Mouse (Mus musculus): Measurements from ENCODE around the gene Olfr1472. TPM values are rescaled to one million over a fixed set of nuclear protein-coding genes. Genes with fewer than 3 reads are reported as not detected.
"Not testable (repeated sequence)": the region's sequence is repeated elsewhere in the genome, so short reads cannot be mapped to it uniquely, and the experiment has no call there.

Olfr1472 gene
- not detected in 2 replicates for polyA plus RNA-seq (2014; fragmentation: Nextera tagmentation; extraction: Ambion mirVana)

DNA sequence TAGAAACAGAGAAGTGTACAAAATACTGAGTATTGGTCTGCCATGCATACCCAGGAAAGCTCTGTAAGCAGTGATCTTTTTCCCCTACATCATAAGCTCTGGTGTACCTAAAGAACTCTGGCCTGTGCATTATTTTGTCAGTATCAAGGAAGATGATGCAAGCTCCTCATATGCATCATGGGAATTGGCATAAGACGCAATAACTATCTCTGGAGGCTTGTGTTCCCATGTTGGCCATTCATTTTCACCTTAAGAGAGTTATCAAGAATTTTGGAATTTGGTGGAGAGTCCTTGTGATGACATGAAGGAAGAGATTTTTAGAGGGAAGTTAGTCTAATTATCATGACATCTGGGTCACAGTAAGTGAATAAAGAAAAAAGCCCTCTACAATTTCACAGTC, at the start of gene Olfr1472:
TSS of gene Olfr1472 (minus strand) at position 101 of the 400 bp plus-strand sequence.
- WGBS = 64% methylated on average over 1 of the region's 1 CpGs
- no peak for ATAC-seq (replicated peaks; ENCODE audit: low FRiP score)
- no peak within 1 kb of the TSS for H3K4me3 ChIP-seq (ENCODE audit: low read depth, low read length)
- no peaks in the 10 kb centered on the region for H3K4me1 ChIP-seq (replicated peaks; ENCODE audit: control insufficient read depth, insufficient read depth, low read length)
- no peak for DNase-seq (ENCODE audit: low spot score)
- H3K9me3 ChIP-seq (ENCODE audit: control insufficient read depth, low read length) = no peaks in the 10 kb centered on the region; the same call in 1 of the 2 replicates
- no peaks in the 10 kb centered on the region for H3K27me3 ChIP-seq (replicated peaks; ENCODE audit: control insufficient read depth, insufficient read depth, low read length)
- no peak within 1 kb of the TSS for H3K9ac ChIP-seq (ENCODE audit: low read depth, low read length)
- H3K27ac ChIP-seq (ENCODE audit: low read depth, low read length) = no peak within 1 kb of the TSS
- no peak within 1 kb of the TSS for H3K4me2 ChIP-seq
- H3K36me3 ChIP-seq (ENCODE audit: control insufficient read depth, insufficient read depth, low read length) = no peaks in the 10 kb centered on the region

DNA sequence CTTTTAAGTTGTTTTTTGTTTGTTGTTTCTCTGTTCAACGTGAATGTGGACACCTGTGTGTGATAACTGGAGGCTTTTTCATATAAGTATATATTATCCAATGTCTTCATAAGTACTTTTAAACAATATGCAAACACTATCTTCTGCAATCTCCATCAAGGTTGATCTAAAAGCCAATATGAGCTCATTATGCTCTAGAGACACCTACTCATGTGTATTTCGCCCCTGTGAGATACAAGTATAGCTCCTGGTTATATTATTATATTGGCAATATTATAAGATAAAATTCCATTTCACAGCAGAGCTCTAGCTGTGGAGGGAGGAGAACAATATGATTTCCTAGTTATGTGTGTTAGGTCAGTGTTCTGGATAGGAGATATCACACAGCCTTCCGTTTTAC, 44.4 kb upstream of the Olfr1472 start, which contains the start of gene Olfr1477:
TSS of gene Olfr1477 (plus strand) at position 301 of the 400 bp plus-strand sequence.
- no peak for ATAC-seq (replicated peaks; ENCODE audit: low FRiP score)

DNA sequence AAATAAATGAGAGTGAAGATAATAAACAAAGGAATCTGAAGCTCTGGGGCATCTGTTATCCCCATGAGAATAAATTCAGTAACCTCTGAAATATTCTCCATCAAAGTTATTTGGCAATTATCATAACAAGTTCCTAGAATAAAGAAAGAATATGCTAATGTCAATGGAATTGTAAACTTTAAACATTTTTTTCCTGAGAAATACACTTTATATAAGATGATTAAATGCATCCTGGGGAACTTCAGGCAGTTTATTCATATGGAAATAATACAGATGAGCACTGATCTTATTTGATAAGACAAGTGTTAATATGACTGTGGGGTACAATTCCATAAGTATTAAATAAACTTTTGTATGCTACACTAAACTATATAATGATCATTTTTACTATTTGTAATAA, 24.2 kb upstream of the Olfr1472 start, which contains the start of gene Olfr1475:
TSS of gene Olfr1475 (minus strand) at position 101 of the 400 bp plus-strand sequence.
- Histone ChIP-seq H3K27ac (ENCODE audit: low read depth, low read length) (no peak within 1 kb of the TSS), H3K4me3 (ENCODE audit: low read depth, low read length) (no peak within 1 kb of the TSS), H3K4me1 (replicated peaks; ENCODE audit: control insufficient read depth, insufficient read depth, low read length) (no peaks in the 10 kb centered on the region), H3K36me3 (ENCODE audit: control insufficient read depth, insufficient read depth, low read length) (no peaks in the 10 kb centered on the region), H3K4me2 (no peak within 1 kb of the TSS), H3K27me3 (replicated peaks; ENCODE audit: control insufficient read depth, insufficient read depth, low read length) (no peaks in the 10 kb centered on the region), H3K9ac (ENCODE audit: low read depth, low read length) (no peak within 1 kb of the TSS), H3K9me3 (ENCODE audit: control insufficient read depth, low read length) (no peaks in the 10 kb centered on the region)
- no peak for ATAC-seq (replicated peaks; ENCODE audit: low FRiP score)
- DNase-seq (ENCODE audit: low spot score) = no peak

More for the DNA sequence above, 44.4 kb upstream of the Olfr1472 start, which contains the start of gene Olfr1477:
- DNase-seq (ENCODE audit: low spot score) = no peak
- Histone ChIP-seq H3K36me3 (ENCODE audit: control insufficient read depth, insufficient read depth, low read length) (no peaks in the 10 kb centered on the region), H3K27ac (ENCODE audit: low read depth, low read length) (no peak within 1 kb of the TSS), H3K27me3 (replicated peaks; ENCODE audit: control insufficient read depth, insufficient read depth, low read length) (no peaks in the 10 kb centered on the region), H3K4me3 (ENCODE audit: low read depth, low read length) (no peak within 1 kb of the TSS), H3K9me3 (ENCODE audit: control insufficient read depth, low read length) (no peaks in the 10 kb centered on the region), H3K4me1 (replicated peaks; ENCODE audit: control insufficient read depth, insufficient read depth, low read length) (no peaks in the 10 kb centered on the region), H3K9ac (ENCODE audit: low read depth, low read length) (no peak within 1 kb of the TSS), H3K4me2 (no peak within 1 kb of the TSS)
- WGBS = 65% methylated on average over 3 of the region's 3 CpGs

DNA sequence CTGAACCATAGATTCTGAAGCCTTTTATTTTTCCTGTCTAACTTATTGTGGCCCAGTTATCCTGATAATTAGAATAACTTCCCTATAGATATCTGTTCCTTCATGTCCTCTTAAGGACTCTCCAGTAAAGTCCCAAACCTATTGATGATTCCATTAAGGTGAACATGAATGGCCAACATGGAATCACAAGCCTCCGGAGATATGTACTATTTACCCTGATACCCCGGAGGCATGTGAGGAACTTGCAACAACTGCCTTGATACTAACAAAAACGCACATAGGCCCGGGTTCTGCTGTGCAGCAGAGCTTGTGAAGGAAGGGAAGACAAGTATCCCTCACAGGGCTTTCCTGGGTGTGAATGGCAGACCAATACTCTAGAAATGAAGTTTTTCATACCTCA, 13.4 kb upstream of the Olfr1472 start, which contains the start of gene Olfr1474:
TSS of gene Olfr1474 (plus strand) at position 301 of the 400 bp plus-strand sequence.
- not testable (repeated sequence) for H3K36me3 ChIP-seq (ENCODE audit: control insufficient read depth, insufficient read depth, low read length); H3K4me1 ChIP-seq (replicated peaks; ENCODE audit: control insufficient read depth, insufficient read depth, low read length); H3K4me3 ChIP-seq (ENCODE audit: low read depth, low read length); H3K27ac ChIP-seq (ENCODE audit: low read depth, low read length); ATAC-seq (replicated peaks; ENCODE audit: low FRiP score); DNase-seq (ENCODE audit: low spot score); H3K4me2 ChIP-seq; H3K9ac ChIP-seq (ENCODE audit: low read depth, low read length); H3K27me3 ChIP-seq (replicated peaks; ENCODE audit: control insufficient read depth, insufficient read depth, low read length); H3K9me3 ChIP-seq (ENCODE audit: control insufficient read depth, low read length)
- 72% methylated on average over 4 of the region's 4 CpGs for WGBS

DNA sequence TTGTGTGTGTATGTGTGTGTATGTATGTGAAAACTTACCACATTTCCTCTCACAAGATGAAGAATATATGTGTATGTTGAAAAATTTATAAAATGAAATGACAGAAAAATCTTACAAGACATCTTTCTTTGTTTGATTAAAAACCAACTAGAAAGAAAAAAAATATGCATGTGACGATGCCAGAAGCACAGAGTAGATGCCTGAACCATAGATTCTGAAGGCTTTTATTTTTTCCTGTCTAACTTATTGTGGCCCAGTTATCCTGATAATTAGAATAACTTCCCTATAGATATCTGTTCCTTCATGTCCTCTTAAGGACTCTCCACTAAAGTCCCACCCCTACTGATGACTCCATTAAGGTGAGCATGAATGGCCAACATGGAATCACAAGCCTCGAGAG, 12.8 kb downstream of the Olfr1472 start, which contains the start of gene Olfr1471:
TSS of gene Olfr1471 (plus strand) at position 301 of the 400 bp plus-strand sequence.
- not testable (repeated sequence) for H3K4me2 ChIP-seq; H3K9ac ChIP-seq (ENCODE audit: low read depth, low read length); H3K4me1 ChIP-seq (replicated peaks; ENCODE audit: control insufficient read depth, insufficient read depth, low read length); DNase-seq (ENCODE audit: low spot score); H3K27me3 ChIP-seq (replicated peaks; ENCODE audit: control insufficient read depth, insufficient read depth, low read length); ATAC-seq (replicated peaks; ENCODE audit: low FRiP score); H3K9me3 ChIP-seq (ENCODE audit: control insufficient read depth, low read length); H3K36me3 ChIP-seq (ENCODE audit: control insufficient read depth, insufficient read depth, low read length); H3K27ac ChIP-seq (ENCODE audit: low read depth, low read length); H3K4me3 ChIP-seq (ENCODE audit: low read depth, low read length)
- WGBS = 70% methylated on average over 2 of the region's 2 CpGs

DNA sequence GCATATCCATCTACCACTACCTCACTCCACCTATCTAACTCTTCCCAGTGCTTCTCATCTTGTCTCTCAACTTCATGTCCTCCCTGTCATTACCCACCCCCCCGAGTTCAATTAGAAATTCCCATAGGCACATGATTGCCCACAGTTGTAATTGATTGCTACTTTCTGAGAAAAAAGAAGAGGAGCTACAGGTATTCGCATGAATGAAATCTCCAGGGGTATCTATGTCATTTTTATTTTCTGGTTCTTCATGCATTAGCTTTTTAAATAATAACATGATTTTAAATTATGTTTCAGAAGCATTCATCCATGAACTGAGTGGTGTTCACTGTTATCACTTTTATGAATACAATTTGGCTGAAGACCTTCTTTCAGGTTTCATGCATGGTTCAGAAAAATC, 48.3 kb downstream of the Olfr1472 start, which contains the start of gene Olfr1469:
TSS of gene Olfr1469 (plus strand) at position 301 of the 400 bp plus-strand sequence.
- Histone ChIP-seq H3K4me2 (no peak within 1 kb of the TSS), H3K27me3 (replicated peaks; ENCODE audit: control insufficient read depth, insufficient read depth, low read length) (no peaks in the 10 kb centered on the region), H3K4me1 (replicated peaks; ENCODE audit: control insufficient read depth, insufficient read depth, low read length) (no peaks in the 10 kb centered on the region), H3K27ac (ENCODE audit: low read depth, low read length) (no peak within 1 kb of the TSS), H3K9ac (ENCODE audit: low read depth, low read length) (no peak within 1 kb of the TSS), H3K36me3 (ENCODE audit: control insufficient read depth, insufficient read depth, low read length) (no peaks in the 10 kb centered on the region), H3K4me3 (ENCODE audit: low read depth, low read length) (no peak within 1 kb of the TSS), H3K9me3 (ENCODE audit: control insufficient read depth, low read length) (0 out of 2 replicates have a peak, but pooled peaks cover 2% of the 10 kb centered on the region)
- DNase-seq (ENCODE audit: low spot score) (no peak), ATAC-seq (replicated peaks; ENCODE audit: low FRiP score) (no peak)
- WGBS = 69% methylated on average over 2 of the region's 2 CpGs

Other genes starting within 250 kb of the Olfr1472 start
- not detected in 2 replicates for gene Olfr1463, start 224.8 kb downstream of the Olfr1472 start, polyA plus RNA-seq (2014; fragmentation: Nextera tagmentation; extraction: Ambion mirVana)
- gene Olfr1465, start 140.5 kb downstream of the Olfr1472 start, polyA plus RNA-seq (2014; fragmentation: Nextera tagmentation; extraction: Ambion mirVana) = not detected in 2 replicates
- not detected in 2 replicates for gene Olfr1466, start 117.2 kb downstream of the Olfr1472 start, polyA plus RNA-seq (2014; fragmentation: Nextera tagmentation; extraction: Ambion mirVana)
- not detected in 2 replicates for gene Olfr1467, start 93.8 kb downstream of the Olfr1472 start, polyA plus RNA-seq (2014; fragmentation: Nextera tagmentation; extraction: Ambion mirVana)
- gene Olfr1469, start 48.2 kb downstream of the Olfr1472 start, polyA plus RNA-seq (2014; fragmentation: Nextera tagmentation; extraction: Ambion mirVana) = not detected in 2 replicates
- gene Olfr1471, start 12.7 kb downstream of the Olfr1472 start, polyA plus RNA-seq (2014; fragmentation: Nextera tagmentation; extraction: Ambion mirVana) = not detected in 2 replicates
- not detected in 2 replicates for gene Olfr1474, start 13.5 kb upstream of the Olfr1472 start, polyA plus RNA-seq (2014; fragmentation: Nextera tagmentation; extraction: Ambion mirVana)
- not detected in 2 replicates for gene Olfr1475, start 24.1 kb upstream of the Olfr1472 start, polyA plus RNA-seq (2014; fragmentation: Nextera tagmentation; extraction: Ambion mirVana)
- gene Olfr1477, start 44.5 kb upstream of the Olfr1472 start, polyA plus RNA-seq (2014; fragmentation: Nextera tagmentation; extraction: Ambion mirVana) = not detected in 2 replicates
- gene Olfr1480, start 71.8 kb upstream of the Olfr1472 start, polyA plus RNA-seq (2014; fragmentation: Nextera tagmentation; extraction: Ambion mirVana) = not detected in 2 replicates
- not detected in 2 replicates for gene Olfr1484, start 127.4 kb upstream of the Olfr1472 start, polyA plus RNA-seq (2014; fragmentation: Nextera tagmentation; extraction: Ambion mirVana)
- gene Olfr1487, start 161.3 kb upstream of the Olfr1472 start, polyA plus RNA-seq (2014; fragmentation: Nextera tagmentation; extraction: Ambion mirVana) = not detected in 2 replicates
- not detected in 2 replicates for gene Olfr1489, start 175.5 kb upstream of the Olfr1472 start, polyA plus RNA-seq (2014; fragmentation: Nextera tagmentation; extraction: Ambion mirVana)
- gene Olfr1490, start 195.0 kb upstream of the Olfr1472 start, polyA plus RNA-seq (2014; fragmentation: Nextera tagmentation; extraction: Ambion mirVana) = not detected in 2 replicates
- gene Olfr1491, start 241.2 kb upstream of the Olfr1472 start, polyA plus RNA-seq (2014; fragmentation: Nextera tagmentation; extraction: Ambion mirVana) = not detected in 2 replicates

Data from liver, embryonic 11.5 days (tissue).